Mouse (Mus musculus) cortical plate, adult 2 months (tissue): Measurements from ENCODE around the gene Rbm28. TPM values are rescaled to one million over a fixed set of nuclear protein-coding genes. Genes with fewer than 3 reads are reported as not detected.

Experiments used
- H3K27ac ChIP-seq: fragments of 200-500 bp; 2 replicates; pipeline ENCODE4 v1.5.1; 2012; ENCODE audit warnings: low read length, control low read depth, inconsistent platforms; ENCODE audit not compliant: insufficient read depth
- H3K4me1 ChIP-seq: fragments of 200-500 bp; 2 replicates; pipeline ENCODE4 v1.6.1; 2011; ENCODE audit warnings: low read length; ENCODE audit not compliant: control insufficient read depth, insufficient read depth
- H3K4me3 ChIP-seq: fragments of 200-500 bp; 2 replicates; pipeline ENCODE4 v1.5.1; 2011; ENCODE audit warnings: mild to moderate bottlenecking, low read length, control low read depth; ENCODE audit not compliant: insufficient read depth
- CTCF ChIP-seq: fragments of 200-500 bp; IDR thresholded peaks from 2 replicates; pipeline ENCODE4 v1.5.1; 2011; ENCODE audit warnings: mild to moderate bottlenecking, control low read depth, low read length; ENCODE audit not compliant: insufficient read depth; ENCODE audit errors: extremely low read depth
- POLR2A ChIP-seq: fragments of 200-500 bp; IDR thresholded peaks from 2 replicates; pipeline ENCODE4 v1.6.1; 2011; ENCODE audit warnings: mild to moderate bottlenecking, low read length, control low read depth; ENCODE audit not compliant: insufficient read depth; ENCODE audit errors: extremely low read depth
- polyA plus RNA-seq: library from polyadenylated mRNA; depleted of rRNA; stranded (reverse); fragments of >200 nt; gene quantifications from 2 replicates; pipeline ENCODE4 v1.2.3, GENCODE M21; 2012; rRNA removed

Gene Rbm28
- polyA plus RNA-seq: 55.8 and 57.5 TPM in 2 replicates

- Histone ChIP-seq H3K4me1 (no peaks in the 10 kb centered on the region; the same call in 1 of the 2 replicates), H3K4me3 (peak within 1 kb of the TSS; percentile 63), H3K27ac (no peak within 1 kb of the TSS)
- TF ChIP-seq CTCF: no peak
- TF ChIP-seq POLR2A: peak; percentile 93
These were observed at the start of gene Rbm28 for GRCm38 (mm10) chr6:29164314-29165244. Rbm28 (minus strand) TSS chr6:29165006.

- no peak for TF ChIP-seq CTCF
- no peak for TF ChIP-seq POLR2A
- peaks cover 3% of the 10 kb centered on the region; the same call in 1 of the 2 replicates for H3K4me1 ChIP-seq
- no peak overlapping the region for H3K4me3 ChIP-seq
- H3K27ac ChIP-seq: peak overlapping the region; percentile 44; the same call in 1 of the 2 replicates
These were observed 49.4 kb upstream of the Rbm28 start for GRCm38 (mm10) chr6:29214245-29214644.

GRCm38 (mm10) chr6:29213436-29213835, 48.6 kb upstream of the Rbm28 start:
- Histone ChIP-seq H3K4me3 (no peak overlapping the region), H3K4me1 (peaks cover 3% of the 10 kb centered on the region; the same call in 1 of the 2 replicates), H3K27ac (no peak overlapping the region)
- TF ChIP-seq CTCF (no peak), POLR2A (no peak)

- TF ChIP-seq POLR2A: 0 out of 2 replicates have a peak, but pooled peaks have one; percentile 19
- TF ChIP-seq CTCF: no peak
- H3K4me1 ChIP-seq: peaks cover 3% of the 10 kb centered on the region; the same call in 1 of the 2 replicates
These were observed 47.1 kb upstream of the Rbm28 start for GRCm38 (mm10) chr6:29211806-29212492.

GRCm38 (mm10) chr6:29211146-29211545, 46.3 kb upstream of the Rbm28 start:
- H3K4me1 ChIP-seq: peaks cover 3% of the 10 kb centered on the region; the same call in 1 of the 2 replicates
- H3K27ac ChIP-seq: no peak overlapping the region
- H3K4me3 ChIP-seq: peak overlapping the region; percentile 89
- no peak for TF ChIP-seq CTCF
- TF ChIP-seq POLR2A: no peak

More at GRCm38 (mm10) chr6:29211806-29212492, 47.1 kb upstream of the Rbm28 start:
- peak overlapping the region; percentile 9; the same call in 1 of the 2 replicates for H3K27ac ChIP-seq
- peak overlapping the region; percentile 89 for H3K4me3 ChIP-seq

GRCm38 (mm10) chr6:29210231-29210936, 45.6 kb upstream of the Rbm28 start:
- TF ChIP-seq CTCF (no peak), POLR2A (no peak)

GRCm38 (mm10) chr6:29208178-29208577, 43.4 kb upstream of the Rbm28 start:
- TF ChIP-seq POLR2A: no peak
- no peak for TF ChIP-seq CTCF
- H3K4me1 ChIP-seq: peaks cover 3% of the 10 kb centered on the region; the same call in 1 of the 2 replicates
- no peak overlapping the region for H3K27ac ChIP-seq
- H3K4me3 ChIP-seq: no peak overlapping the region

More at GRCm38 (mm10) chr6:29210231-29210936, 45.6 kb upstream of the Rbm28 start:
- peaks cover 3% of the 10 kb centered on the region; the same call in 1 of the 2 replicates for H3K4me1 ChIP-seq
- H3K4me3 ChIP-seq: no peak overlapping the region; the same call in 1 of the 2 replicates
- H3K27ac ChIP-seq: no peak overlapping the region

- TF ChIP-seq CTCF: no peak
- no peak for TF ChIP-seq POLR2A
- H3K4me1 ChIP-seq: peaks cover 3% of the 10 kb centered on the region; the same call in 1 of the 2 replicates
- H3K4me3 ChIP-seq: no peak overlapping the region
- no peak overlapping the region for H3K27ac ChIP-seq
These were observed 42.2 kb upstream of the Rbm28 start for GRCm38 (mm10) chr6:29207017-29207416.

GRCm38 (mm10) chr6:29206006-29206405, 41.2 kb upstream of the Rbm28 start:
- no peak for TF ChIP-seq POLR2A
- no peak for TF ChIP-seq CTCF
- Histone ChIP-seq H3K4me3 (no peak overlapping the region), H3K27ac (no peak overlapping the region), H3K4me1 (peaks cover 3% of the 10 kb centered on the region; the same call in 1 of the 2 replicates)
